Mouse (Mus musculus): ENCODE measurements around the gene Rasgef1b.

Gene Rasgef1b

GRCm38 (mm10) chr5:99541999-99542765 lies 186.7 kb downstream of the Rasgef1b start:
- DNase-seq (ENCODE audit: low read depth, low spot score), result no peak

GRCm38 (mm10) chr5:99541321-99541895 lies 187.5 kb downstream of the Rasgef1b start:
- no peak for DNase-seq (ENCODE audit: low read depth, low spot score)

GRCm38 (mm10) chr5:99533416-99533815 lies 195.4 kb downstream of the Rasgef1b start:
- DNase-seq (ENCODE audit: low read depth, low spot score), result no peak

DNA sequence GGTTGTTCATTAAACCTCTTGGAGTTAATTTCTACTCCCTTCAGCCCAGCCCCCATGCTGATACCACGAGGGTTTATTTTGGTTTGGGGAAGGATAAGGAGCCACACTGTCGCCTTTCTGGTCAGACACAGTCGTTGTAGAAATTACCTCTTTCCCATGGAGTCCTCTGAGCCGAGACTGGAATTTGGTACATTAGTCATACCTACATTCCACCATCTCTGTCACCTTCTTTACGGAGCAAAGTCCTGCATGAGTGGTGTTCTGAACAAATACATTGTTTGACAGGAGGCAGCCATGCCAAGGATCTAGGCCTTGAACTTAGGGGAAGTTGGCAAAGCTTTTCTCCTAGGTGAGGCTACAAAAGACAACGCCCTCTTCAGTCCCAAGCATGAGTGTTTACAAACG lies 202.1 kb downstream of the Rasgef1b start:
- DNase-seq (ENCODE audit: low read depth, low spot score), result no peak

DNA sequence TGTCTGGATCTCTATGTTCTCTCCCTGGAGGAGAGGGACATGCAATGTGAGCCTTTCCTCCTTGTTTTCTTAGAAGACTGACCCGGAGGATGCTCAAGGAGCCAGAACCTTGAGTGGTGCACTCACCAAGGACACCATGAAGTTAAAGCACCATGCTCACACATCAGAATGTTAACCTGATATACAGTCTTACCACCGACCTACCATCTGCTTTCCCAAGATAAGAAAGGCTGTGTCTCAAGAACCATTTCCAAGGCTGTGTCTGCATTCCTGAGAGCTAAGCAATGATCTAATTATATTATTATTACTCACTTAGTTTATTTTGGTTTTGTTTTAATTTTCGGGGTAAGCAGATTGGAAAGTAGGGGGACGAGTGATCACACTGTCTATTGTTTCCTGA lies 203.2 kb downstream of the Rasgef1b start:
- no peak for DNase-seq (ENCODE audit: low read depth, low spot score)

DNA sequence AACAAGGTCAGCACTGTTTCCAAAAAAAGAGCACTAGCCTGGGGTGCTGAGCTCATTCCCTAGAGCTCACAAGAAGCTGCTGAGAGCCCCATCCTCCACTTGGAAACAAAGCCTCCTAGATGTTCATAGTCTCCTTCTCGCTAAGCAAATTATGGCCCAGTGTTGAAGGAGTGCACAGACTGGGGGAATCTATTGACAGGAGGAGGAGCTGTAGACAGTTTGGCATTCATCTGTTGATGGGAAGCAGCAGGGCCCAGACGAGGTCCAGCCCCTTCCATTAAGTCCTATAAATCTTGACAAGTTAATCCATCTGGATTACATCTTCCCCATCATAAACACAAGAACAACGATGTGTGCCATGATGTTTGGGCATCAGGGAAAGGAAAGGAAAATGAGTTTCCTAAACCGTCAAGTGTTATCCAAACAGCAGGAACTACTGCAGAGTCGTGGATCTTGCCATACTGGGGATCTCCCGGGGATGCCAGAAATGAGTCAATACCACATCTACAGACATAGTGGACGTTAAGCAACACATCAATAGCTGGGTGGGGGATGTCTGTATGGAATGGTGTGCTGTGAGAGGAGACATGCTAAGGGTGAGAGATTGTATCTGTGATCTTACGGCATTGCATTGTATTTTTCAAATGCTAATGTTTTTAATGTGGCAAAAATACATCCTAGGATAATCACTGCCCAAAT lies 206.1 kb downstream of the Rasgef1b start:
- DNase-seq (ENCODE audit: low read depth, low spot score), result no peak

GRCm38 (mm10) chr5:99521411-99521810 lies 207.5 kb downstream of the Rasgef1b start:
- no peak for DNase-seq (ENCODE audit: low read depth, low spot score)

DNA sequence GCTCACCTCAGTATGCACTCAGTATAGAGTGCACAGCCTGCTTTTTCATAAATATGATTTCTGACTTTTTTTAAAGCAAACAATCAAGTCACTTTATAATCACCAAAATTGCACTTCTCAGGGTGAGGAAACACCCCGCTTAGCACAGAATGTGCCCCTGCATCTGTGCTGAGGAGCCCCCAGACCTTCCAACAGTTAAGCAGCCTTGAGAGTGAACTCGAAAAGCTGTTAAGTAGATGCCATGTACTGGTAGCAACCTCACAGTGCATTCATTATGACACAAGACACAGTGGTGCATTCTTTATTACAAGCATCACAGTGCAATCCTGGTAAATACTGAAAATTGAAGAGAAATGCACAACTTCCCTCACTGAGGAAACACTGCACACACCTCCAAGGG lies 209.3 kb downstream of the Rasgef1b start:
- DNase-seq (ENCODE audit: low read depth, low spot score), result no peak

DNA sequence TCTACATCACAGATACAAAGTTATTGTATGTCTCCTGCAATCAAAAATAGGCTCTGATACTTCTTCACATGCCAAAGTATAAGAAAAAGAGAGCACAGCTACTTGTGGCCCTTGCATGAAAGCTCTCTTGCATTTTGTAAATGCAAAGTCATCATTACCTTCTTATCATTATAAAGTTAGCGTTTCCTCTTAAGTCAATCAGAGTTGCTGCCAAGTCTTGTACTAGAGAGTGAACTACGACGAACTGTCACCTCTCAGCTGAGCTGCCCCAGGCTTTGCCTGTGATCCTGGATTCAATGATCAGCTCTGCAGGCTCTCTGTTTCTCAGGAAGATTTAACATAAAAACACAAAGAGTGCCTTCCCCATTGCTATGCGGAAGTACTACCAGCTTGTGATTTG lies 209.8 kb downstream of the Rasgef1b start:
- no peak for DNase-seq (ENCODE audit: low read depth, low spot score)

DNA sequence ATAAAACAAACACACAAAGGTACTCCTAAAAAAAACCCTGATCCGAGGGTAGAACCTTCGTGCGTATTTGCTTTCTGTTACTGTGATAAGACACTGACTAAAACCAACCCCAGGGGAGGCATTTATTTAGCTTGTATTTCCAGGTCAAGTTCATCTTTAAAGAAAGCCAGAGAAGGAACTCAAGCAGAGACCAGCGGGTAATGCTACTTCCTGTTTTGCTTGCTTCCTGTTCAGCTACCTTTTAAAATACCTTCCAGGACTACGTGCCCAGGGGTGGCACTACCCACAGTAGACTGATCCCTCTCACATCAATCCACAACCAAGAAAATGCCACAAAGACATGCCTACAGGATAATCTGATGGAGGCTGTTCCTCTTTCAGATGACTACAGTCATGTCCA lies 212.7 kb downstream of the Rasgef1b start:
- no peak for DNase-seq (ENCODE audit: low read depth, low spot score)

GRCm38 (mm10) chr5:99515764-99516163 lies 213.1 kb downstream of the Rasgef1b start:
- no peak for DNase-seq (ENCODE audit: low read depth, low spot score)

GRCm38 (mm10) chr5:99513209-99513880 lies 215.5 kb downstream of the Rasgef1b start:
- no peak for DNase-seq (ENCODE audit: low read depth, low spot score)

- no peak for DNase-seq (ENCODE audit: low read depth, low spot score)
These were observed 217.8 kb downstream of the Rasgef1b start for GRCm38 (mm10) chr5:99511081-99511480.

DNA sequence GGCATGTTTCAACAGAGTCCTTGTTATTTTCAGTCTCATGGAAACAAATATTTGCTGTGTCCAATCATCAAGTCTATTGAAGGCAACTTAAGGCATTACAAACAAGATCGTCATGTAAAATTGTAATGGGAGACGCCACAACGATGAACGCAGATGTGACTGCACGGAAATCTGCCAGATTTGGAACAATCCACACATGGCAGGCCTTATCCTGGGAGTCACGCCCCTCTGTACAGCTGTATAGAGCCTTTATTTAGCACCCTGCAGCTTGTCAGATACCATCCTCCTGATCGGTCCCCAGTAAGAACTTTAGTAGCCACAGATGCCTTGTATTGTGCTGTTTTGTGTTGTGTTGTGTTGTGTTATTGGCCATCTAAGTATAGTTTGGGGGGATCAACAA lies 222.8 kb downstream of the Rasgef1b start:
- DNase-seq (ENCODE audit: low read depth, low spot score), result no peak

DNA sequence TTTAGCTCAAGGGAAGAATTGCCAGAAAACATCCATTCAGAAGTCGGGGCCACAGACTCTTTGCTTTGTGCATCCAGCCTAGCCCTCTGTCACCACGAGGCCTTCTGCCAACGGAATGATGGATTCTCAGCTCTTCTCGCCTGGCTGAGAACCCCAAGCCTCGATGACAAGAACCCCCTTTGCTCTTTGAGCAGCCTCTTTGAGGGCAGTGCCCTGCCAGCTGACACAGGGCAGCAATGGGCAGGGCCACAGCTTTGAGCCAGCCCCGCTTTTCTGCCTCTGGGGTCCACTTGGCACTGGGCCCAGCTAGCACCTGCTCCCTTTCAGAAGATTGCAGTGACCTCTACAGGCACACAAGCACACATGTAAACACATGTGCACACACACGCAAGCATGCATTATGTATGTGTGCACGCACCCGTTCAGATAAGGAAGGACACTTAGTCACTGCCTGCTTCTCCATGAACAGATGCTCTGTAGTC lies 224.5 kb downstream of the Rasgef1b start:
- no peak for DNase-seq (ENCODE audit: low read depth, low spot score)

DNA sequence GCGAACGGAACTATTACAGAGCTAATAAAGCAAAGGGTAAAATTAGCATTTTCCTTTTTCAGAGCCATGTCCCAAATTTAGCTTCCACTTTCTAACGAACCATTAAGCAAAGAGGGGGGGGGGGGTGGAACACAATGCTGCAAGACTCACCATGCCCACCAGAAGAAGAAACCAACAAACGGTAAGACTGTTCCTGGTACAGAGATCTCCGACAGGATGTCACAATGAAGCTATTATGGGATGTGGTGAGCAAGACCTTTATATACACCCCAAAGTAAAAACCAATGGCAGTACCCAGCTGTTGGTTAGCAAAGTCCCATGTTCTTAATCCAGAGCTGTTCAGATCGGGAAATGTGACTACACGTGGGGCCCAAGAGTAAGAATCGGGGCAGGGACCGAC lies 226.2 kb downstream of the Rasgef1b start:
- no peak for DNase-seq (ENCODE audit: low read depth, low spot score)

GRCm38 (mm10) chr5:99499404-99500089 lies 229.3 kb downstream of the Rasgef1b start:
- no peak for DNase-seq (ENCODE audit: low read depth, low spot score)

- DNase-seq (ENCODE audit: low read depth, low spot score), result no peak
These were observed 231.0 kb downstream of the Rasgef1b start for GRCm38 (mm10) chr5:99497856-99498255.

DNA sequence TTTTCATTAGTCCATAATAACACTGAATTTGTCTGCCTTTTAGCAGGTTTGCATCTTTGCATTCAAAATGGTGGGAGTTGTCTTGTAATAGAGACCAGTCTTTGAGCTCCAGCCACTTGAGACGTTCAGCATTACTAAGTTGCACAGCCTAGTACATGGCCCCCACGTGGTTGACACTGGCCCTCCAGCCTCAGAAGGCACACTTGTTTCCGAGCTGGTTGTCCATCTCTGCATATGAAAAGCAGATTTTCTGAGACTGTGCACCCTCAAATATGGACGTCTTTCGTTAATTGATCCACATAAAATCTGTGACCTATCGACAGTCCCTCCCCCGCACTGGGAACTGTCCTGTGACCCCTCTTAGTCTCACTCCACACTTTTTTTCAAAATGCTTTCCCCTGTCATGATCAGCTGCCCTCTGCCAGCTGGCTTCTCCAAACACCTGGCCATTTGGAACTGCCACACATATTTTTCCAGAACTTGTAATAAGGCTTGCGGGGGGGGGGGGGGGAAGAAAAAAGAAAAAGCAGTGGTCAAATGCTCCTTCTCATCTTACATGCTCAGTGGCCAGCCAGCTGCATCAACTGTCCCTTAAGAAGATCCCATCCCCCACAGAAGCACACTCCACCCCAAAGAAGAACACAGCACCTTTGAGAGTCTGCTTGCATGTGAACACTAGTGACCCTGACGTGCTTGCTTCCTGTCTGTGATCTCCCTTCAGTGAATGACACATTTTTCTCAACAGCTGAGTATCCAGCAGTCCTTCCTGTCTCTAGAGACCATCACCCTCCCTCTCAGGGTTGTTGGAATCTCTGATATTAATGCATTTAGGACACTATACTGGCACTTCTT lies 231.7 kb downstream of the Rasgef1b start:
- DNase-seq (ENCODE audit: low read depth, low spot score), result no peak

DNA sequence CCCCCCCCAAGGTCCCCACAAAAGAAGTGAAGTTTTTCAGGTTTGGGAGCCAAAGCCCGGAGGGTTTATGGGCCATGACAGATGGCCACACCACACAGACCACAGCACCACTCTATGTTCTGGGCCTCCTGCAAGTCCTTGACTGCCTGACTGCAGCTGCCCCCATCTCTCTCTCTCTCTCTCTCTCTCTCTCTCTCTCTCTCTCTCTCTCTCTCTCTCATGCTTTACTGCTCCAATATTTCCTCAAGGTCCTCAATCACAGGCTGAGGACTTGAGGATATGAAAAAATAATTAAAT lies 232.8 kb downstream of the Rasgef1b start:
- no peak for DNase-seq (ENCODE audit: low read depth, low spot score)

All from R1 (cell line).